Mouse (Mus musculus) kidney, embryonic 14.5 days (tissue): Measurements from ENCODE around the gene Exoc6. TPM values are rescaled to one million over a fixed set of nuclear protein-coding genes. Genes with fewer than 3 reads are reported as not detected.

ENCODE experiments used
- ATAC-seq: fragments of 200-750 bp; cut with Nextera tagmentation; 2 replicates; pipeline ENCODE4 v1.8.0; 2017; ENCODE audit warnings: moderate number of reproducible peaks, mild to moderate bottlenecking, moderate TSS enrichment, moderate library complexity; ENCODE audit not compliant: low FRiP score, low TSS enrichment
- H3K27ac ChIP-seq: fragments of 300-500 bp; sonication (generic); 2 replicates; pipeline ENCODE4 v1.5.1; 2014; ENCODE audit warnings: low read depth, mild to moderate bottlenecking, low read length, moderate library complexity, mixed read lengths
- H3K27me3 ChIP-seq: fragments of 300-500 bp; sonication (generic); 2 replicates; pipeline ENCODE4 v1.6.1; 2014; ENCODE audit warnings: mild to moderate bottlenecking, low read length; ENCODE audit not compliant: control insufficient read depth, insufficient read depth
- H3K36me3 ChIP-seq: fragments of 300-500 bp; sonication (generic); 2 replicates; pipeline ENCODE4 v1.6.1; 2014; ENCODE audit warnings: low read length, mixed read lengths; ENCODE audit not compliant: control insufficient read depth, insufficient read depth
- H3K4me1 ChIP-seq: fragments of 300-500 bp; sonication (generic); 2 replicates; pipeline ENCODE4 v1.6.1; 2014; ENCODE audit warnings: low read length, mixed read lengths; ENCODE audit not compliant: control insufficient read depth, insufficient read depth
- H3K4me2 ChIP-seq: fragments of 300-500 bp; sonication (generic); replicated peaks from 2 replicates; pipeline ENCODE4 v1.6.1; 2014; ENCODE audit warnings: low read depth, mild to moderate bottlenecking, low read length
- H3K4me3 ChIP-seq: fragments of 300-500 bp; sonication (generic); 2 replicates; pipeline ENCODE4 v1.5.1; 2014; ENCODE audit warnings: mild to moderate bottlenecking, low read length
- H3K9ac ChIP-seq: fragments of 300-500 bp; sonication (generic); 2 replicates; pipeline ENCODE4 v1.6.1; 2014; ENCODE audit warnings: low read depth, mild to moderate bottlenecking, low read length, moderate library complexity
- H3K9me3 ChIP-seq: fragments of 300-500 bp; sonication (generic); 2 replicates; pipeline ENCODE4 v1.6.1; 2016; ENCODE audit warnings: low read length; ENCODE audit not compliant: control insufficient read depth
- WGBS: fragments of 180-500 bp; shearing (Covaris S2); extraction: QIAGEN DNeasy Blood & Tissue Kit; methylation state at CpG from one replicate; pipeline ENCODE4 v1.1.7; 2014; 5-methylcytosine and 5-hydroxymethylcytosine counted together
- polyA plus RNA-seq: library from polyadenylated mRNA; unstranded; fragments of >200 nt; fragmentation: Nextera tagmentation; extraction: Ambion mirVana; gene quantifications from 2 replicates; pipeline ENCODE4 v1.2.1, GENCODE M21; 2014

Exoc6 gene
- polyA plus RNA-seq, 1 experiment from 2014 or later, result 26.8 TPM

GRCm38 (mm10) chr19:37697651-37698272, 147.5 kb downstream of the Exoc6 start, which contains the start of gene Cyp26a1:
Gene Cyp26a1 (plus strand): TSS chr19:37697798.
- peaks cover 28% of the 10 kb centered on the region for H3K4me1 ChIP-seq
- 1% methylated on average over 51 of the region's 51 CpGs for WGBS
- peaks cover 100% of the 10 kb centered on the region for H3K27me3 ChIP-seq
- no peak within 1 kb of the TSS for H3K9ac ChIP-seq
- no peaks in the 10 kb centered on the region for H3K36me3 ChIP-seq
- peak; percentile 51; the same call in 1 of the 2 replicates for ATAC-seq
- H3K27ac ChIP-seq, result no peak within 1 kb of the TSS
- peak within 1 kb of the TSS; percentile 39 for H3K4me3 ChIP-seq
- H3K4me2 ChIP-seq, result peak within 1 kb of the TSS; percentile 56
- no peaks in the 10 kb centered on the region for H3K9me3 ChIP-seq

GRCm38 (mm10) chr19:37698273-37699160, 148.3 kb downstream of the Exoc6 start:
- peaks cover 28% of the 10 kb centered on the region for H3K4me1 ChIP-seq
- H3K4me3 ChIP-seq, result peak overlapping the region; percentile 39
- no peak for ATAC-seq
- peaks cover 100% of the 10 kb centered on the region for H3K27me3 ChIP-seq
- under 1% methylated on average over 62 of the region's 63 CpGs for WGBS
- peak overlapping the region; percentile 56 for H3K4me2 ChIP-seq
- no peaks in the 10 kb centered on the region for H3K9me3 ChIP-seq
- H3K27ac ChIP-seq, result no peak overlapping the region
- H3K9ac ChIP-seq, result no peak overlapping the region
- H3K36me3 ChIP-seq, result no peaks in the 10 kb centered on the region

- no peak overlapping the region for H3K4me3 ChIP-seq
- H3K9me3 ChIP-seq, result no peaks in the 10 kb centered on the region
- peaks cover 88% of the 10 kb centered on the region for H3K27me3 ChIP-seq
- no peaks in the 10 kb centered on the region for H3K36me3 ChIP-seq
- WGBS, result 9% methylated on average over 9 of the region's 9 CpGs
- peaks cover 28% of the 10 kb centered on the region for H3K4me1 ChIP-seq
- H3K4me2 ChIP-seq, result no peak overlapping the region
- no peak overlapping the region for H3K27ac ChIP-seq
- H3K9ac ChIP-seq, result no peak overlapping the region
- no peak for ATAC-seq
These were observed 149.5 kb downstream of the Exoc6 start for GRCm38 (mm10) chr19:37699711-37700110.

GRCm38 (mm10) chr19:37702377-37703076, 152.3 kb downstream of the Exoc6 start:
- peaks cover 60% of the 10 kb centered on the region for H3K27me3 ChIP-seq

GRCm38 (mm10) chr19:37703902-37704509, 153.8 kb downstream of the Exoc6 start:
- H3K27ac ChIP-seq, result no peak overlapping the region
- no peaks in the 10 kb centered on the region for H3K4me1 ChIP-seq
- no peaks in the 10 kb centered on the region for H3K9me3 ChIP-seq
- ATAC-seq, result peak; percentile 20; the same call in 1 of the 2 replicates
- H3K4me2 ChIP-seq, result no peak overlapping the region
- WGBS, result 7% methylated on average over 3 of the region's 3 CpGs
- no peak overlapping the region for H3K4me3 ChIP-seq
- no peaks in the 10 kb centered on the region for H3K36me3 ChIP-seq
- H3K9ac ChIP-seq, result no peak overlapping the region
- peaks cover 45% of the 10 kb centered on the region for H3K27me3 ChIP-seq

More at GRCm38 (mm10) chr19:37702377-37703076, 152.3 kb downstream of the Exoc6 start:
- Histone ChIP-seq H3K27ac (no peak overlapping the region), H3K9me3 (no peaks in the 10 kb centered on the region), H3K4me3 (no peak overlapping the region), H3K4me2 (no peak overlapping the region), H3K4me1 (peaks cover 8% of the 10 kb centered on the region), H3K9ac (no peak overlapping the region), H3K36me3 (no peaks in the 10 kb centered on the region)
- ATAC-seq, result no peak
- 61% methylated on average over 21 of the region's 21 CpGs for WGBS

- Histone ChIP-seq H3K4me1 (no peaks in the 10 kb centered on the region), H3K4me2 (no peak overlapping the region), H3K9me3 (no peaks in the 10 kb centered on the region), H3K27ac (no peak overlapping the region), H3K36me3 (no peaks in the 10 kb centered on the region), H3K4me3 (no peak overlapping the region), H3K9ac (no peak overlapping the region), H3K27me3 (peaks cover 28% of the 10 kb centered on the region)
- ATAC-seq, result no peak
- 82% methylated on average over 5 of the region's 5 CpGs for WGBS
These were observed 155.5 kb downstream of the Exoc6 start for GRCm38 (mm10) chr19:37705722-37706121.

- H3K4me1 ChIP-seq, result no peaks in the 10 kb centered on the region
- H3K4me3 ChIP-seq, result no peak overlapping the region
- H3K9ac ChIP-seq, result no peak overlapping the region
- no peak overlapping the region for H3K4me2 ChIP-seq
- no peaks in the 10 kb centered on the region for H3K9me3 ChIP-seq
- ATAC-seq, result no peak
- H3K36me3 ChIP-seq, result no peaks in the 10 kb centered on the region
- H3K27me3 ChIP-seq, result no peaks in the 10 kb centered on the region
- H3K27ac ChIP-seq, result no peak overlapping the region
- 72% methylated on average over 10 of the region's 10 CpGs for WGBS
These were observed 164.5 kb downstream of the Exoc6 start for GRCm38 (mm10) chr19:37714681-37715080.

- Histone ChIP-seq H3K9me3 (no peaks in the 10 kb centered on the region), H3K36me3 (no peaks in the 10 kb centered on the region), H3K4me2 (no peak overlapping the region), H3K4me1 (no peaks in the 10 kb centered on the region), H3K9ac (no peak overlapping the region), H3K27ac (no peak overlapping the region), H3K4me3 (no peak overlapping the region), H3K27me3 (no peaks in the 10 kb centered on the region)
- no peak for ATAC-seq
- WGBS, result 95% methylated on average over 1 of the region's 1 CpGs
These were observed 165.8 kb downstream of the Exoc6 start for GRCm38 (mm10) chr19:37715980-37716379.
